Mouse (Mus musculus) intestine, embryonic 14.5 days (tissue): ENCODE measurements around the gene B230118H07Rik. TPM values are rescaled to one million over a fixed set of nuclear protein-coding genes. Genes with fewer than 3 reads are reported as not detected.

ENCODE experiments used
- ATAC-seq: fragments of 200-750 bp; cut with Nextera tagmentation; replicated peaks from 2 replicates; pipeline ENCODE4 v1.8.0; 2017; ENCODE audit warnings: low read depth, moderate number of reproducible peaks, moderate TSS enrichment, moderate library complexity; ENCODE audit not compliant: low FRiP score, low TSS enrichment
- DNase-seq: peaks from one replicate; pipeline ENCODE4 v3.0.0-alpha.2; 2018; ENCODE audit warnings: low spot score
- H3K27ac ChIP-seq: fragments of 300-500 bp; sonication (generic); 2 replicates; pipeline ENCODE4 v1.5.1; 2014; ENCODE audit warnings: low read depth, mild to moderate bottlenecking, control low read depth
- H3K27me3 ChIP-seq: fragments of 300-500 bp; sonication (generic); replicated peaks from 2 replicates; pipeline ENCODE4 v1.6.1; 2014; ENCODE audit warnings: low read length, control low read depth; ENCODE audit not compliant: control insufficient read depth, insufficient read depth
- H3K36me3 ChIP-seq: fragments of 300-500 bp; sonication (generic); 2 replicates; pipeline ENCODE4 v1.6.1; 2014; ENCODE audit warnings: low read length, control low read depth; ENCODE audit not compliant: control insufficient read depth, insufficient read depth
- H3K4me1 ChIP-seq: fragments of 300-500 bp; sonication (generic); replicated peaks from 2 replicates; pipeline ENCODE4 v1.6.1; 2014; ENCODE audit warnings: low read length, control low read depth, mixed read lengths; ENCODE audit not compliant: control insufficient read depth, insufficient read depth
- H3K4me2 ChIP-seq: fragments of 300-500 bp; sonication (generic); 2 replicates; pipeline ENCODE4 v1.6.1; 2014; ENCODE audit warnings: low read length
- H3K4me3 ChIP-seq: fragments of 300-500 bp; sonication (generic); 2 replicates; pipeline ENCODE4 v1.5.1; 2014; ENCODE audit warnings: low read depth, low read length, control low read depth, mixed read lengths
- H3K9ac ChIP-seq: fragments of 300-500 bp; sonication (generic); 2 replicates; pipeline ENCODE4 v1.6.1; 2014; ENCODE audit warnings: mild to moderate bottlenecking, low read length
- H3K9me3 ChIP-seq: fragments of 300-500 bp; sonication (generic); 2 replicates; pipeline ENCODE4 v1.6.1; 2016; ENCODE audit warnings: low read length, control low read depth; ENCODE audit not compliant: control insufficient read depth
- WGBS: fragments of 180-500 bp; shearing (Covaris S2); extraction: QIAGEN DNeasy Blood & Tissue Kit; methylation state at CpG from one replicate; pipeline ENCODE4 v1.1.7; 2014; 5-methylcytosine and 5-hydroxymethylcytosine counted together
- polyA plus RNA-seq: library from polyadenylated mRNA; unstranded; fragments of >200 nt; fragmentation: Nextera tagmentation; extraction: Ambion mirVana; gene quantifications from 2 replicates; pipeline ENCODE4 v1.2.1, GENCODE M21; 2014

Gene B230118H07Rik
- polyA plus RNA-seq, 1 experiment from 2014 or later, result 52.3 TPM

DNA sequence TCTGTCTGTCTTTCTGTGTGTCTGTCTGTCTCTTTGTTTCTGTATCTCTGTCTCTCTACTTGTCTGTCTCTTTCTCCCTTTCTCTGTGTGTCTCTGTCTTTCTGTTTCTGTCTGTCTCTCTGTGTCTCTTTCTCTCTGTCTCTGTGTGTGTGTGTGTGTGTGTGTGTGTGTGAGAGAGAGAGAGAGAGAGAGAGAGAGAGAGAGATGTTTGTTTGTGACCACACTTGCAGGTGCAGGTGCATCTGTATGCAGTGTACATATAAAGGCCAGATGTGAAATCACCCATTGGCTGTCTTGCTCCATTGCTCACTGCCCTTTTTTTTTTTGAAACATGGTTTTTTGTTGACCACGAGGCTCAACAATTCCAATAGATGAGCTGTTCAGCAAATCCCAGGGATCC, 1.1 kb upstream of the B230118H07Rik start:
- H3K4me1 ChIP-seq, result 0 out of 2 replicates have a peak, but pooled peaks cover 2% of the 10 kb centered on the region
- WGBS, result 61% methylated on average over 1 of the region's 1 CpGs
- H3K9ac ChIP-seq, result no peak overlapping the region
- DNase-seq (no peak), ATAC-seq (no peak)
- no peak overlapping the region for H3K4me2 ChIP-seq
- H3K4me3 ChIP-seq, result no peak overlapping the region
- H3K36me3 ChIP-seq, result no peaks in the 10 kb centered on the region
- H3K27ac ChIP-seq, result no peak overlapping the region
- H3K9me3 ChIP-seq, result no peaks in the 10 kb centered on the region
- no peaks in the 10 kb centered on the region for H3K27me3 ChIP-seq

DNA sequence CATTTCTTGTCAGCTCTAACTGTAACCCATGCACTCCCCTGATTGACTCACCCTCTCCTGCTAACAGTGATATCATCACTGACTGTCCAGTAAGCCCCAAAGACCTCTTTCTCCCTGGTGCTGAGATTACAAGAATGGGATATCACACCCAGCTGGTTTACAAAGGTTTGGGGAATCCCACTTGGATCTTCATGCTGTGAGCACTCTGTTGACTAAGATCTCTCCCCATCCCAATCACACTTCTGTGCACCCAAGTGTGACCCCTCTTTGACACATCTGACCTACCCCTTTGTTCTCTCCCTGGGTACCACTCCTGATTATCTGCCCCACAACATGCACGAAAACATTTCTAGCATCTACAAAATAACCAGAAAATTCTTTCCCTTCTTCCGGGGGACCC, 971 bp downstream of the B230118H07Rik start:
- H3K4me2 ChIP-seq, result no peak overlapping the region
- no peaks in the 10 kb centered on the region for H3K27me3 ChIP-seq
- H3K9ac ChIP-seq, result no peak overlapping the region
- H3K27ac ChIP-seq, result no peak overlapping the region
- 83% methylated on average over 2 of the region's 2 CpGs for WGBS
- no peak for ATAC-seq
- no peak overlapping the region for H3K4me3 ChIP-seq
- H3K4me1 ChIP-seq, result 0 out of 2 replicates have a peak, but pooled peaks cover 2% of the 10 kb centered on the region
- DNase-seq, result no peak
- H3K9me3 ChIP-seq, result no peaks in the 10 kb centered on the region
- no peaks in the 10 kb centered on the region for H3K36me3 ChIP-seq

GRCm38 (mm10) chr2:101645841-101646240, 3.5 kb downstream of the B230118H07Rik start:
- 100% methylated on average over 1 of the region's 1 CpGs for WGBS
- H3K4me2 ChIP-seq, result no peak overlapping the region
- no peaks in the 10 kb centered on the region for H3K36me3 ChIP-seq
- ATAC-seq (no peak), DNase-seq (no peak)
- no peak overlapping the region for H3K9ac ChIP-seq
- H3K27me3 ChIP-seq, result no peaks in the 10 kb centered on the region
- no peaks in the 10 kb centered on the region for H3K9me3 ChIP-seq
- no peak overlapping the region for H3K27ac ChIP-seq
- no peak overlapping the region for H3K4me3 ChIP-seq
- H3K4me1 ChIP-seq, result 0 out of 2 replicates have a peak, but pooled peaks cover 2% of the 10 kb centered on the region

GRCm38 (mm10) chr2:101639840-101640350, 9.4 kb downstream of the B230118H07Rik start:
- H3K4me3 ChIP-seq, result no peak overlapping the region
- H3K27ac ChIP-seq, result no peak overlapping the region
- H3K4me2 ChIP-seq, result no peak overlapping the region
- no peaks in the 10 kb centered on the region for H3K36me3 ChIP-seq
- H3K9me3 ChIP-seq, result no peaks in the 10 kb centered on the region
- no peaks in the 10 kb centered on the region for H3K27me3 ChIP-seq
- no peak overlapping the region for H3K9ac ChIP-seq
- 74% methylated on average over 3 of the region's 3 CpGs for WGBS
- ATAC-seq (no peak), DNase-seq (no peak)
- H3K4me1 ChIP-seq, result no peaks in the 10 kb centered on the region

DNA sequence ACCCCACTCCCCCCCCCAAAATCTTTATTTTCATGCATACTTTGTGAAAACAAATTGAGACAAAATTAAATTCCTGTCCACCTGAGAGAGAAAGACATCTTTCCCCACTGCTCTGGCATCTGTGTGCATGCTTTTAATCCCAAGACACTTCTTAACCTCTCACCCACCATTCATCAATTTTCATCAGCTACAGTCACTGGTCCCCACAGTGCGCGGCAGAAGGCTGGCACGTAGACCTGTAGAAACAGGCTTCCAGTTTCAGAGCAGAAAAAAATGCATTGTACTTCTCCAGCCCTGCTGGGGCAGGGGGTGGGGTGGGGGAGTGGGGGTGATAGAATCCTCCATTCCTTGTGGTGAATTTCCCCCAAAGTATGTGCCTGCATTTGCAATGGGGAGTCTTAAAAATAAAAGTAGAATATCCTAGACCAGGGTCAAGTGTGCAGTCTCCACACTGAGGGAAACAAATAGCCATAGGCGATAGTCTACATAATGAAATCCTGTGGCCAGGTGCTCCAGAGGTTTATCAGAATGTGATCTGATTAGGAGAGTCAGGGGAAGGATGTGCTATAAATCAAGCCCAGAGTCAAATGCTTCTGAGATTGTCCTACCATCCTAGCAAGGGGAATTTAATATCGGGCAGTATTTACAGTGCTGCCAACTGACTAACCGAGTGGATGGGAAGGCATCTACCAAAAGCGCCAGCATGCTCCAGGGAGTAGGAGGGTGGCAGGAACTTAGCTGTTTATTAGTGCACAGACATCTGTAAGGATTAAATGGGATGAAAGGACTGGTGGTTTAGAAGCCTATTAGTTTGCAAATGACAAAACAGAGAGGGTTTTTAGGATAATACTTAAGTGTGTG, 10.1 kb downstream of the B230118H07Rik start:
- no peak for DNase-seq

DNA sequence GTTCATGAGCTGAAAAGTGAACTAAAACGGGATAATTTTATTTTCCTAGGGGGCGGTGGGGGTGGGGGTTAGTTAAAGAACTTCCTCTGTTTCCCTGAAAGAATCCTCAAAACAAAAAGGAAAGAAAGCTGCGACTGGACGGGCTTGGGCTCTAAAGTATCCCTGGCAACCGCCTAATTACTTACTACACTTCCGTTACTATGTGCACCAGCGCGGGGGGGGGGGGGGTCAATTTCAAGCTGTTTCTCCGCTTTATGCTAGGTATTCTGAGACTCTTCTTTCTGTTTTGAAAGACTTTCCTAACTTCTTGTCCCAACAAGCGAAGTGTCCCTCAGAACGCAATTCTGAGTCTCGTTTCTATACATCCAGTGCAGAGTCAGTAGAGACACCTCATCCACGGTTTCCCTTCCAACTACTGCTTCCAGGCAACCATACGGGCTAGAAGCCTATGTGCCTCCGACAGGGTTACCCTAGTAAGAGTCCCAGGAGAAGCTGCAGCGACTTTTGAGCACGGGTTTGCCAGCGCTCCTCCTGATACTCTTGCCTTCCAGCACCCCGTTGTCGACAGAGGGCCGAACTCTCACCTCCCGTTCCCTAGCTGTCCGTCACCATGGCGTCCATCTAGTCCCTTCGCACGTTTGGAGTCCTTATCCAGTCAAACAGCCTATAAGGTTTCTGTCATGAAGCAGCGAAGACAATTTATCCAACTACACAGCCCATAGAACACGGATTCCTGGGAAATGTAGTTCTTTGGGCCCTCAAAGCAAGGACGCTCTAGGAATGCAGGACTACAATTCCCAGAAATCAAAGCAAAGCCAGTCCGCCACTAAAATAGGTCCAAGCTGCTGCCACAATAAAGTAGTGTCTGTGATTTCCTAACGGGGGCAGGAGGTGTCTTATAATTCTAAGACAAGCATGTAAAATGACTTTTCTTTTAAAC, 20.8 kb downstream of the B230118H07Rik start:
- ATAC-seq (peak; percentile 98), DNase-seq (peak; percentile 92)
- Histone ChIP-seq H3K4me3 (peak overlapping the region; percentile 79), H3K27ac (peak overlapping the region; percentile 87), H3K4me1 (peaks cover 4% of the 10 kb centered on the region; the same call in 1 of the 2 replicates), H3K36me3 (no peaks in the 10 kb centered on the region), H3K27me3 (no peaks in the 10 kb centered on the region), H3K4me2 (peak overlapping the region; percentile 67), H3K9me3 (no peaks in the 10 kb centered on the region), H3K9ac (peak overlapping the region; percentile 53)
- 1% methylated on average over 31 of the region's 31 CpGs for WGBS

More for the DNA sequence above, 10.1 kb downstream of the B230118H07Rik start:
- no peaks in the 10 kb centered on the region for H3K4me1 ChIP-seq
- no peak overlapping the region for H3K27ac ChIP-seq
- H3K36me3 ChIP-seq, result no peaks in the 10 kb centered on the region
- H3K4me3 ChIP-seq, result no peak overlapping the region
- H3K9ac ChIP-seq, result no peak overlapping the region
- no peaks in the 10 kb centered on the region for H3K27me3 ChIP-seq
- no peaks in the 10 kb centered on the region for H3K9me3 ChIP-seq
- WGBS, result 46% methylated on average over 7 of the region's 7 CpGs
- no peak for ATAC-seq
- no peak overlapping the region for H3K4me2 ChIP-seq

- Histone ChIP-seq H3K27me3 (no peaks in the 10 kb centered on the region), H3K4me2 (no peak overlapping the region), H3K27ac (no peak overlapping the region), H3K9me3 (no peaks in the 10 kb centered on the region), H3K36me3 (no peaks in the 10 kb centered on the region), H3K4me3 (no peak overlapping the region), H3K4me1 (peaks cover 4% of the 10 kb centered on the region; the same call in 1 of the 2 replicates), H3K9ac (no peak overlapping the region)
- DNase-seq (no peak), ATAC-seq (no peak)
Observed at GRCm38 (mm10) chr2:101627227-101627626, 22.1 kb downstream of the B230118H07Rik start.

GRCm38 (mm10) chr2:101624526-101624925, 24.8 kb downstream of the B230118H07Rik start, which contains the start of gene Rag2:
Rag2 (plus strand) TSS chr2:101624718.
- DNase-seq (no peak), ATAC-seq (no peak)
- Histone ChIP-seq H3K36me3 (no peaks in the 10 kb centered on the region), H3K4me1 (peaks cover 4% of the 10 kb centered on the region; the same call in 1 of the 2 replicates), H3K9me3 (no peaks in the 10 kb centered on the region), H3K4me3 (no peak within 1 kb of the TSS), H3K27ac (0 out of 2 replicates have a peak within 1 kb of the TSS, but pooled peaks have one; percentile 16), H3K4me2 (no peak within 1 kb of the TSS), H3K27me3 (no peaks in the 10 kb centered on the region), H3K9ac (no peak within 1 kb of the TSS)
- 48% methylated on average over 4 of the region's 4 CpGs for WGBS
